Mouse (Mus musculus) small intestine, adult 2 months (tissue): ENCODE measurements at regions not wholly inside any gene's neighbourhood (a gene's known extent, or its start where the extent isn't known, plus 50 kb on each side); places are given as distances from the start of the nearest gene placed in this dataset.

ENCODE experiments used
- CTCF ChIP-seq: fragments of 200-500 bp; IDR thresholded peaks from 2 replicates; pipeline ENCODE4 v1.5.1; 2012; ENCODE audit warnings: low read depth, mild to moderate bottlenecking, control low read depth, inconsistent platforms, low read length, moderate library complexity, mixed read lengths; ENCODE audit not compliant: insufficient replicate concordance, insufficient read length; ENCODE audit errors: extremely low read depth
- POLR2A ChIP-seq: fragments of 200-500 bp; IDR thresholded peaks from 2 replicates; pipeline ENCODE4 v1.6.1; 2012; ENCODE audit warnings: low read depth, mild to moderate bottlenecking, control low read depth, inconsistent platforms, low read length, moderate library complexity

- TF ChIP-seq POLR2A (no peak), CTCF (no peak)
Measured at GRCm38 (mm10) chr8:115955371-115955770, 247.8 kb upstream of the Maf start.
